Mouse (Mus musculus) G1E (cell line): ENCODE results near the gene Kcnip3. TPM values are rescaled to one million over a fixed set of nuclear protein-coding genes. Genes with fewer than 3 reads are reported as not detected.

ENCODE experiments used
- ATAC-seq: 2 replicates; pipeline ENCODE4 v1.8.0; 2016; ENCODE audit warnings: mild to moderate bottlenecking; ENCODE audit not compliant: insufficient number of reproducible peaks, poor library complexity, low FRiP score, severe bottlenecking; ENCODE audit errors: extremely low read depth
- DNase-seq: peaks from one replicate; pipeline ENCODE4 v3.0.0; 2012; ENCODE audit warnings: low spot score
- H3K27me3 ChIP-seq: 2 replicates; pipeline ENCODE4 v1.6.1; 2012; ENCODE audit warnings: mild to moderate bottlenecking, low read length, inconsistent platforms; ENCODE audit not compliant: insufficient read depth
- H3K36me3 ChIP-seq: replicated peaks from 2 replicates; pipeline ENCODE3; 2012; ENCODE audit warnings: mild to moderate bottlenecking, inconsistent platforms
- H3K4me1 ChIP-seq: 2 replicates; pipeline ENCODE4 v1.6.1; 2012; ENCODE audit warnings: low read depth, low read length, inconsistent platforms, mixed read lengths; ENCODE audit not compliant: insufficient read depth
- H3K4me3 ChIP-seq: 2 replicates; pipeline ENCODE4 v1.5.1; 2012; ENCODE audit warnings: low read depth, mild to moderate bottlenecking, inconsistent platforms, low read length, moderate library complexity, mixed read lengths
- H3K9me3 ChIP-seq: replicated peaks from 2 replicates; pipeline ENCODE4 v1.6.1; 2012; ENCODE audit warnings: inconsistent platforms
- CTCF ChIP-seq: IDR thresholded peaks from 2 replicates; pipeline ENCODE4 v1.5.1; 2012; ENCODE audit warnings: low read depth, low read length, inconsistent platforms, mixed read lengths
- GATA1 ChIP-seq: IDR thresholded peaks from 2 replicates; pipeline ENCODE4 v1.6.1; 2012; ENCODE audit warnings: borderline replicate concordance, low read length, inconsistent platforms, mixed read lengths
- GATA2 ChIP-seq: IDR thresholded peaks from 2 replicates; pipeline ENCODE4 v1.6.1; 2012; ENCODE audit warnings: low read depth, low read length, inconsistent platforms, borderline replicate concordance
- POLR2AphosphoS5 ChIP-seq: IDR thresholded peaks from 2 replicates; pipeline ENCODE4 v1.6.1; 2012; ENCODE audit warnings: low read depth, low read length, inconsistent platforms; ENCODE audit not compliant: insufficient replicate concordance
- TAL1 ChIP-seq: conservative IDR thresholded peaks from 2 replicates; pipeline ENCODE4 v1.6.1; 2012; ENCODE audit warnings: low read depth, low read length, inconsistent platforms, mixed read lengths
- polyA plus RNA-seq: library from polyadenylated mRNA; stranded (reverse); fragments of >175 nt; gene quantifications from 2 replicates; pipeline ENCODE4 v1.2.3, GENCODE M21; 2012
- total RNA-seq, 2 experiments: library from RNA; stranded (forward) in 1 of 2; stranded (reverse) in 1 of 2; fragments of 200-1000 nt in 1 of 2; fragments of >200 nt in 1 of 2; fragmentation: Nextera tagmentation in 1 of 2; gene quantifications; 2 replicates each; pipeline ENCODE4 v1.2.3; 2014 to 2017

The Kcnip3 gene
- total and polyA plus RNA-seq, 3 experiments = 0.02 to 0.05 TPM; not detected in 1

GRCm38 (mm10) chr2:127518273-127518672 is 3.6 kb downstream of the Kcnip3 start:
- no peaks in the 10 kb centered on the region for H3K4me1 ChIP-seq
- TF ChIP-seq TAL1 (no peak), POLR2AphosphoS5 (no peak), GATA2 (no peak), GATA1 (no peak)
- DNase-seq = no peak
- no peaks in the 10 kb centered on the region for H3K9me3 ChIP-seq
- no peak overlapping the region for H3K4me3 ChIP-seq
- no peak for ATAC-seq
- H3K36me3 ChIP-seq = no peaks in the 10 kb centered on the region
- H3K27me3 ChIP-seq = peaks cover 18% of the 10 kb centered on the region

- peaks cover 13% of the 10 kb centered on the region for H3K27me3 ChIP-seq
- TF ChIP-seq GATA1 (no peak), POLR2AphosphoS5 (no peak), GATA2 (no peak)
- no peaks in the 10 kb centered on the region for H3K36me3 ChIP-seq
- H3K4me3 ChIP-seq = no peak overlapping the region
- no peak for DNase-seq
- no peaks in the 10 kb centered on the region for H3K4me1 ChIP-seq
- no peak for ATAC-seq
- no peaks in the 10 kb centered on the region for H3K9me3 ChIP-seq
Measured at GRCm38 (mm10) chr2:127517081-127517480, 4.8 kb downstream of the Kcnip3 start.

DNA sequence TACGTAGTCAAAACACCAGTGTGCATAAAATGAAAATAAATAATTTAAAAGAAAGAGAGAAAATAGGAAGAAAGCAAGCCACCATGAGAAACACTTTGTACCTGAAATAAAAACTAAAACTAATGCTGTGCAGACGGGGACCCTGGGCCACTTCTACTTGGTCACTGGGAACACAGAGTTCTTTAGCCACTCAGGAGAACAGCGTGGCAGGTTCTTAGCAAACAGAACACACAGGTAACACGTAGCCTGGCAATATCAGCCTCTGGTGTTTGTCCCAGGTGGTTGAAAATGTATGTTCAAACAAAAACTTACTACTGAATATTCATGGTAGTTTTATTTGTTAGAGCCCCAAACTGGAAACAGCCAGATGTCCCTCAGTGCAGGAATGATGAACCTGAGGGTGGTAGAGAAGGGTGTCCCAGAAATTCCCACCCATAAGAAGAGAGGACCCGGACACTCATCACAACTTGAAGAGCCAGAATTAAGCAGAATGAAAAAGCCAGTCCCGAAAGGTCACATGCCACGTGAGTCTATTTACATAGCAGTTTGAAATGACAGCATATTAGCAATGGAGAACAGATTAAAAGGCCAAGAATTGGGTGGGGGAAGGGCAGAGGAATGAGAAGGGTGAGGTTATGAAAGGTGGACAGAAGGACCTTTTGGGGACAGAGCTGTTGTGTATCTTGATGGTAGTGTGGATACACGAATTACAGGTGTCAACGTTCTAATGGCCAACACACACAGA is 7.3 kb downstream of the Kcnip3 start:
- no peak for TF ChIP-seq CTCF
- no peak for TF ChIP-seq GATA2
- TF ChIP-seq POLR2AphosphoS5 = no peak
- no peak for TF ChIP-seq TAL1
- TF ChIP-seq GATA1 = no peak
- no peak for ATAC-seq
- no peak for DNase-seq
- H3K36me3 ChIP-seq = no peaks in the 10 kb centered on the region
- H3K4me1 ChIP-seq = no peaks in the 10 kb centered on the region
- no peaks in the 10 kb centered on the region for H3K9me3 ChIP-seq
- H3K27me3 ChIP-seq = peaks cover 12% of the 10 kb centered on the region
- no peak overlapping the region for H3K4me3 ChIP-seq

GRCm38 (mm10) chr2:127513244-127513643 is 8.7 kb downstream of the Kcnip3 start:
- Histone ChIP-seq H3K27me3 (peaks cover 12% of the 10 kb centered on the region), H3K9me3 (no peaks in the 10 kb centered on the region), H3K36me3 (no peaks in the 10 kb centered on the region), H3K4me1 (no peaks in the 10 kb centered on the region), H3K4me3 (no peak overlapping the region)
- ATAC-seq (no peak), DNase-seq (no peak)
- TF ChIP-seq TAL1 (no peak), GATA2 (no peak), CTCF (no peak), GATA1 (no peak), POLR2AphosphoS5 (no peak)

DNA sequence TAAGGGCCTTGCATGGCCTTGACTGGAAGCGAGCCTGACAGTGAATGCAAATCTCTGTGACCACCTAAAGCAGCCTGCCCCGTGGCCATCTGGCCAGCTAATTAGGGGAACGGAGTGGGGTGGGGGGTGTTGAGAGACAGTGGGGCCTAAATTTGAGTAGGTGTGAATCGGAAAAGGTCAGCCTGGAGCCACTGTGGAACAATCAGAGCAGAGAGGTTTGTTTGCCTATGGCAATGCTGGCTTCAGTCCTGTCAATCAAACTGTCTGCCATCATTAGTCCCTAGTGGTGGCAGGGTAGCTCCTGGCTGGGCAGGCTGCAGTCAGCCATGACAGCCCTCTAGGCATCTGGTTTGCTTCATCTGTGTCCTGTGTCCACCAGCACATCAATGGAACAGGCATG is 10.5 kb downstream of the Kcnip3 start:
- Histone ChIP-seq H3K27me3 (peaks cover 14% of the 10 kb centered on the region), H3K36me3 (no peaks in the 10 kb centered on the region)

GRCm38 (mm10) chr2:127507967-127508660 is 13.8 kb downstream of the Kcnip3 start:
- Histone ChIP-seq H3K9me3 (no peaks in the 10 kb centered on the region), H3K27me3 (peaks cover 11% of the 10 kb centered on the region), H3K36me3 (no peaks in the 10 kb centered on the region), H3K4me1 (no peaks in the 10 kb centered on the region), H3K4me3 (no peak overlapping the region)
- ATAC-seq = no peak
- no peak for TF ChIP-seq GATA1
- TF ChIP-seq GATA2 = no peak
- TF ChIP-seq POLR2AphosphoS5 = no peak
- no peak for TF ChIP-seq TAL1
- TF ChIP-seq CTCF = no peak
- no peak for DNase-seq

More for the DNA sequence above, 10.5 kb downstream of the Kcnip3 start:
- Histone ChIP-seq H3K4me3 (no peak overlapping the region), H3K9me3 (no peaks in the 10 kb centered on the region), H3K4me1 (no peaks in the 10 kb centered on the region)
- no peak for ATAC-seq
- TF ChIP-seq GATA1 (no peak), TAL1 (no peak), GATA2 (no peak), CTCF (no peak), POLR2AphosphoS5 (no peak)
- no peak for DNase-seq
